Mouse (Mus musculus) C2C12 (cell line): ENCODE data around the gene Capn5. TPM values are rescaled to one million over a fixed set of nuclear protein-coding genes. Genes with fewer than 3 reads are reported as not detected.
A peak's percentile ranks its signal among the peaks of the same experiment; 100 is the strongest.

Experiments
- H3K27me3 ChIP-seq: one replicate; pipeline ENCODE4 v1.6.1; 2011; ENCODE audit not compliant: control insufficient read depth, insufficient read depth, insufficient read length
- H3K36me3 ChIP-seq: one replicate; pipeline ENCODE4 v1.6.1; 2011; ENCODE audit not compliant: control insufficient read depth, insufficient read depth
- H3K4me3 ChIP-seq: one replicate; pipeline ENCODE4 v1.5.1; 2011; ENCODE audit warnings: mild to moderate bottlenecking, control low read depth; ENCODE audit not compliant: poor library complexity, insufficient read depth, severe bottlenecking
- H3K79me2 ChIP-seq: one replicate; pipeline ENCODE4 v1.6.1; 2011; ENCODE audit not compliant: control insufficient read depth, insufficient read depth
- H3K79me3 ChIP-seq: one replicate; pipeline ENCODE4 v1.6.1; 2011; ENCODE audit warnings: low read depth, control low read depth
- H3ac ChIP-seq: one replicate; pipeline ENCODE3; 2011; ENCODE audit warnings: low read depth; ENCODE audit not compliant: control insufficient read depth, insufficient read length
- CEBPB ChIP-seq: IDR thresholded peaks from one replicate; pipeline ENCODE4 v1.6.1; 2011; ENCODE audit warnings: low read depth, mild to moderate bottlenecking, control low read depth, moderate library complexity
- CTCF ChIP-seq: IDR thresholded peaks from one replicate; pipeline ENCODE4 v1.5.1; 2011; ENCODE audit not compliant: control insufficient read depth, insufficient read depth, insufficient read length
- FOSL1 ChIP-seq: IDR thresholded peaks from one replicate; pipeline ENCODE4 v1.8.0; 2011; ENCODE audit warnings: mild to moderate bottlenecking, low read length; ENCODE audit not compliant: poor library complexity, insufficient read depth, severe bottlenecking
- MAX ChIP-seq: IDR thresholded peaks from one replicate; pipeline ENCODE4 v1.6.1; 2011; ENCODE audit warnings: mild to moderate bottlenecking, control low read depth
- MYOD1 ChIP-seq: IDR thresholded peaks from one replicate; pipeline ENCODE4 v1.6.1; 2011; ENCODE audit warnings: low read depth; ENCODE audit not compliant: control insufficient read depth, insufficient read length
- MYOG ChIP-seq: IDR thresholded peaks from one replicate; pipeline ENCODE4 v1.6.1; 2011; ENCODE audit not compliant: control insufficient read depth, insufficient read length; ENCODE audit errors: extremely low read depth
- USF1 ChIP-seq: IDR thresholded peaks from one replicate; pipeline ENCODE4 v1.6.1; 2011; ENCODE audit warnings: low read depth, mild to moderate bottlenecking, control low read depth, moderate library complexity
- polyA plus RNA-seq: library from polyadenylated mRNA; unstranded; fragments of >200 nt; fragmentation: generic; extraction: Trizol; gene quantifications from one replicate; pipeline ENCODE4 v1.2.1, GENCODE M21; 2012; ENCODE audit warnings: missing spikeins

The Capn5 gene
- polyA plus RNA-seq, 1 experiment: 2.5 TPM

GRCm38 (mm10) chr7:98163700-98164099, 14.4 kb downstream of the Capn5 start:
- Histone ChIP-seq H3K79me3 (no peaks in the 10 kb centered on the region), H3K4me3 (no peak overlapping the region), H3K36me3 (no peaks in the 10 kb centered on the region), H3K27me3 (no peaks in the 10 kb centered on the region), H3K79me2 (no peaks in the 10 kb centered on the region), H3ac (no peak overlapping the region)
- no peak for TF ChIP-seq FOSL1
- TF ChIP-seq MYOG: no peak
- no peak for TF ChIP-seq MAX
- TF ChIP-seq USF1: no peak
- no peak for TF ChIP-seq CEBPB
- TF ChIP-seq MYOD1: no peak
- no peak for TF ChIP-seq CTCF

- Histone ChIP-seq H3K36me3 (no peaks in the 10 kb centered on the region), H3K4me3 (no peak overlapping the region), H3K27me3 (no peaks in the 10 kb centered on the region), H3ac (no peak overlapping the region), H3K79me2 (no peaks in the 10 kb centered on the region), H3K79me3 (no peaks in the 10 kb centered on the region)
- TF ChIP-seq USF1 (no peak), FOSL1 (no peak), MYOD1 (no peak), CEBPB (no peak), MAX (no peak), CTCF (no peak), MYOG (no peak)
Observed at GRCm38 (mm10) chr7:98162239-98162638, 15.8 kb downstream of the Capn5 start.

- H3K4me3 ChIP-seq: no peak overlapping the region
- peak; percentile 15 for TF ChIP-seq MYOD1
- no peak for TF ChIP-seq CEBPB
- no peak for TF ChIP-seq MAX
- H3ac ChIP-seq: no peak overlapping the region
- H3K36me3 ChIP-seq: no peaks in the 10 kb centered on the region
- no peaks in the 10 kb centered on the region for H3K79me2 ChIP-seq
- no peaks in the 10 kb centered on the region for H3K27me3 ChIP-seq
- no peaks in the 10 kb centered on the region for H3K79me3 ChIP-seq
Observed at GRCm38 (mm10) chr7:98160041-98160740, 17.9 kb downstream of the Capn5 start.

GRCm38 (mm10) chr7:98158481-98158880, 19.6 kb downstream of the Capn5 start:
- no peak overlapping the region for H3K4me3 ChIP-seq
- H3ac ChIP-seq: no peak overlapping the region
- TF ChIP-seq MYOD1 (no peak), MAX (no peak), MYOG (no peak), CTCF (no peak), FOSL1 (no peak), CEBPB (no peak), USF1 (no peak)
- H3K36me3 ChIP-seq: no peaks in the 10 kb centered on the region
- H3K79me2 ChIP-seq: no peaks in the 10 kb centered on the region
- H3K27me3 ChIP-seq: no peaks in the 10 kb centered on the region
- no peaks in the 10 kb centered on the region for H3K79me3 ChIP-seq

- Histone ChIP-seq H3K79me3 (no peaks in the 10 kb centered on the region), H3K36me3 (no peaks in the 10 kb centered on the region), H3K27me3 (no peaks in the 10 kb centered on the region), H3K4me3 (no peak overlapping the region), H3ac (no peak overlapping the region), H3K79me2 (no peaks in the 10 kb centered on the region)
- TF ChIP-seq CTCF (no peak), USF1 (no peak), MAX (no peak), MYOD1 (no peak), CEBPB (no peak), FOSL1 (no peak), MYOG (no peak)
Observed at GRCm38 (mm10) chr7:98157636-98158332, 20.3 kb downstream of the Capn5 start.

- no peak overlapping the region for H3ac ChIP-seq
Observed at GRCm38 (mm10) chr7:98156280-98156665, 21.8 kb downstream of the Capn5 start.

More at GRCm38 (mm10) chr7:98156280-98156665, 21.8 kb downstream of the Capn5 start:
- Histone ChIP-seq H3K4me3 (no peak overlapping the region), H3K36me3 (no peaks in the 10 kb centered on the region), H3K79me2 (no peaks in the 10 kb centered on the region), H3K27me3 (no peaks in the 10 kb centered on the region), H3K79me3 (no peaks in the 10 kb centered on the region)
- TF ChIP-seq FOSL1: no peak
- no peak for TF ChIP-seq MYOG
- TF ChIP-seq CEBPB: no peak
- TF ChIP-seq MAX: no peak
- no peak for TF ChIP-seq USF1
- no peak for TF ChIP-seq CTCF
- TF ChIP-seq MYOD1: no peak
